Mouse (Mus musculus): ENCODE data around the gene Dph5. TPM values are rescaled to one million over a fixed set of nuclear protein-coding genes. Genes with fewer than 3 reads are reported as not detected.
"Not testable (repeated sequence)": the region's sequence is repeated elsewhere in the genome, so short reads cannot be mapped to it uniquely, and the experiment has no call there.

Gene Dph5
- total RNA-seq, 2 experiments from 2014 or later, result 6.5 to 6.6 TPM

GRCm38 (mm10) chr3:115892341-115892740 is 4.7 kb downstream of the Dph5 start:
- DNase-seq, result no peak

- no peak for DNase-seq
These were observed 5.5 kb downstream of the Dph5 start for GRCm38 (mm10) chr3:115893166-115893565.

GRCm38 (mm10) chr3:115898354-115898948 is 10.8 kb downstream of the Dph5 start:
- DNase-seq, result no peak

DNA sequence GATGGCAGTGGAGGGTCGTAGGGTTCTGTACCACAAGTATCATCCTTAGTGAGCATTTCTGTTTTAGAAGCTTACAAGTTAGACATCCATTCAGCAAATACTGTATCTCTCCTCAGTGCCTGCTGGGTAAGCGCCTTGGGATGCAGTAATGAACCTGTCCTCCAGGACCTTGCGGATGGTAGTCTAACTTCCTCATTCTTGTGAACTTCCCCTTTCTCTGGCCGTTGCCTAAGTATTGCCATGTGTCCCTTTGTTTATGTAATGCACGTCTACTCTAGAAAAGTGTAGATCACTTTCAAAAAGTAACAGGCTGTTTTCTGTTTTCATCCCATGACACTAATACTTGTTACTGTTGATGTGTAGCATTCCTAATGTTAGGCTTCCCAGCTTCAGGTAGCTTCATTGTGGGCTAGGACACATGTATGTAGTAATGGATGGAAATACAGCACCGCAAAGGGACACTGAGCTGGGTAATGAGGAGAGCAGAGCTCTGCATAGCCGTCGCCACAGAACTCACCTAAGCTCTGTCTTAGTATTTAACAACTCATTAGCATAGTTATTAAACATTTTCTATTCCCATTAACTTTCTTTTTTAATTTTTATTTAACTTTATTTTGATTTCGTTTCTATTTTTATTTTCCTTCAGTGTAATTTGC is 14.8 kb downstream of the Dph5 start:
- no peak for DNase-seq

DNA sequence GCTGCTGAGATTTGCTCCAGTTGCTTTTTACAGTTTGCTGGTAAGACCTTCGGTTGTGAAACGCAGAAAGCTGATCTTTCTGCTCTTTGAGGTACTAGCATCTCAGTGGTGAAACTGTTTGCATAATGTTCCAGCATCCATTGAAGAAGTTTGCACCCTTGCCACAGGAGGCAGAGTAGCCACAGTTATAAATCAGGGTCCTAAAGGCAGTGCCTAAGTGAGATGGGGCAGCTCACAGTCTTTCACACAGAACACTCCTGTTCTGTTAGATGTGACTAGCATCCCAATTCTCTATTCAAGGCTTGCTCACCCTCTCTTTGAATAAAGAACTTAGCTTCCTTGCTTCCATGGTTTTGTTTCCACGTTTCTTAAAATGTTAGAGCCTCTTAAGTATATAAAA is 17.4 kb downstream of the Dph5 start:
- no peak for DNase-seq

GRCm38 (mm10) chr3:115905567-115905966 is 17.9 kb downstream of the Dph5 start:
- DNase-seq, result no peak

DNA sequence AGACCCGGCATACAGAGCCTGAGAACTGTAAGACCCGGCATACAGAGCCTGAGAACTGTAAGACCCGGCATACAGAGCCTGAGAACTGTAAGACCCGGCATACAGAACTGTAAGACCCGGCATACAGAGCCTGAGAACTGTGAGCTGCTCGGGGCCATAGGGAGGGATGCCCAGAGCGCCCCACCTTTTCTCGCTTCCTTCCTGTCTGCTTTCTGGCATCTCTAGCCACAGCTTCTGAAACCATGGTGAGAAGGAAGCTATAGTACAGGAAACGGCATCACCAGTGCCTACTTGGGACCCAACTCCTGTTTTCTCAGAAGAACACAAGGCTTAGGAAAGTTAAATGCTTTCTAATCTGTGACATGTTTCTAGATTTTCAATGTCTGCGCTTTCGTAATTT is 19.8 kb downstream of the Dph5 start:
- DNase-seq, result not testable (repeated sequence)

GRCm38 (mm10) chr3:115924401-115925190 is 37.0 kb downstream of the Dph5 start:
- no peak for DNase-seq

DNA sequence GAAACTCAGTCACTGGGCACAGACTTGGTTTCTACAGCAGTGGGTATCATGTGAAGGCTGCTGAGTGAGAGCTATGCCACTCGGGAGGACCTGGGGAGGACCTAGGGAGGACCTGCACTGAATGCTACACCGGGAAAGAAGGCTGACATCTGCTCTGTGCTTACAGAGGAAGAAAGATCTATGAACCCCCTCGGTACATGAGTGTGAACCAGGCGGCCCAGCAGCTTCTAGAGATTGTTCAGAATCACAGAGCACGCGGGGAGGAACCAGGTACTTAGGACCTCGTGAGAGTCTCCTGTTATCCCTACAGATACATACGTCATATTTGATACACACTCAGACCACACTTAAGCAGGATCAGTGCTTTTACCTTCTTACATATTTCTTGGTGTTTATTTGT is 38.9 kb downstream of the Dph5 start:
- no peak for DNase-seq

DNA sequence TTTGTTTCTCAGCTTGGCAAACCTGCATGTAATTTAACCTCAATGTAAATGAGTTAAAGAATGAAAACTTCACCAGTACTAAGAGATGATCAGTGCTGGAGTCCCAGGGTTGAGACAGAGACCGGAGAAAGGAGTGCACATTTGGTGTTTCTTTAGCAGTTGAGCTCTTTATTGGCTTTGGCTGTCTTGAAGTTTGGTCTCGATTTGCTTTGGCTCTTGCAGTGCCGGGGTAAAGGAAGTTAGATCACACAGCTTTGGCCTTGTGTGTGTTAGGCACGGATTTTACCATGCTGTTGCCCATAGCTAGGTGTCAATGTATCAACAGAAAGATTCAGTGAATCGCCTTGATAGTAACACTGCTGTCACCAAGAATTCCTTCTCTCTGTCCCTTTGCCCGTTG is 44.1 kb downstream of the Dph5 start:
- no peak for DNase-seq

DNA sequence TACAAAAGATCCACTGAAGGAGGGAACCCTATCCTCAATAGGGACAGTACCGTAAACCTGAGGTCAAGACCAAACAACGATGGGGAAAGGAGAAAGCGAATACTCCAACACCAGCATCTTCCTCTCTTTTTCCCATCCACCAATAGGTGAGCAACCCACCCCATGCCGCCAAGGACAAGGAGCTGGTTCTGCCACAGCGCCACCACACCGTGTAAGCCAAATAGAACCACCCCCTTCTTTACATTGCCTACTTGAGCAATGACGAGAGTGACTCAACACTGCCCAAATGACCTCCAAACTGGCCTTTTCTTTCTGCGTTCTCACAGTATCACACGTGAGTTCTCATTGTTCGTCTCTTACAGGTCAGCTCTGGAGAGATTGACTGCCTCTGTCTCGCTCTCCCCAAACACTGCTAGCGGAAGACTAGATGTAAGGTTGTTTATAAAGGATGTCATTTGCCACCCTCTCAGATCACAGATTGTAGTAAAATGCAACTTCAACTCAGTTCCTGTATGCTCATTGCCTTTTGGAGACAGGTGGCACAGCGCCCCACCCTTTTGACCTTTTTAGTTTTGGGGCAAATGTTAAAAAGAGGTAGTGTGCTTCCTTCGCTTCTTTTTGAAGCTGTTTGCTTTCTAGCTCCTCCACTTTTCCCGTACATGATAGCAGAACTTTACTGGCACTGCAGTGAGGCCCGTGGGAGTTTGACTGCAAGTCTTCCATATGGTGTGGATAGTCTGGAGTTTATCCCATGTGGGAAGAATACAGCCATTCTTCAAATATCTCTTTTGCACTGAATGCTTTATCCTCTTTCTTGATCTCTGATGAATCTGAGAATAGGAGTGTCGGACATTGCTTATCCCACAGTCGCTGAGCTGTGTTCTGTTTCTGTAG is 45.9 kb downstream of the Dph5 start:
- no peak for DNase-seq

GRCm38 (mm10) chr3:115936734-115937599 is 49.3 kb downstream of the Dph5 start:
- no peak for DNase-seq

DNA sequence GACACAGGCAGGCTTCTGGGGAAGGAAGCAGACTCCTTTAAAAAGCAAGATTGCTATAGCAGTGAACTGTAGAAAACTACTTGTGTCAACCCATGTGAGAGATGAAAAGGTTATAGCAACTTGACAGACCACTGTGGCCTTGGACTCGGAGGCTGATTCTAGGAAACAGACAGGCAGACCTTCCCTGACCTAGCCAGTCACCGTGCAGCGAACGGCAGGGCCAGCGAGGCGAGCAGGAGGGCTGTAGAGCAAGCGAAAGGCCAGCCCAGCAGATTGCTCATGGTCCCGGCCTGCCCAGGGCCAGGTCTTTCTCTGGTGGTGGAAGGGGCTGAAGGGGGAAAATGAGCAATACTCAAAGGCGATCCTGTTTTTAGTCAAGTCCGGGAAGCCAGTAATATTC is 50.2 kb downstream of the Dph5 start:
- DNase-seq, result no peak

GRCm38 (mm10) chr3:115940510-115940909 is 52.9 kb downstream of the Dph5 start:
- no peak for DNase-seq

DNA sequence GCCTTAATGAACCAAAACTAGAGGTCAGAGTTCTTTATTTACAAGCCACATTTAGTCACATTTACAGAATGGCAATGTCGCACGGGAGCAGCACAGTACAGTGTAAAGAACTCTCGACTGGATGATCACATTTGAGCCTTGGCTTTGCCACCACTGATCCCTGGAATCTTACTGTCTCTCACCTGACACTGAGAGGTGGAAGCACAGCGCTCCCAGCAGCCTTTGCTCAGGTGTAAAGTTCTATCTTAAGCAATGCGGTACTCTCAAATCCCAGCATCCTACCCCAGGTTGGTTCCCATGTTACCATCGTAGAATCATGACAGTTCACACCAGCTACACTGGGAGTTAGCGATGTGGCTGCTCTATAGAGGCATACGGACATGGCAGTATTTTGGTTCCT is 53.8 kb downstream of the Dph5 start:
- no peak for DNase-seq

DNA sequence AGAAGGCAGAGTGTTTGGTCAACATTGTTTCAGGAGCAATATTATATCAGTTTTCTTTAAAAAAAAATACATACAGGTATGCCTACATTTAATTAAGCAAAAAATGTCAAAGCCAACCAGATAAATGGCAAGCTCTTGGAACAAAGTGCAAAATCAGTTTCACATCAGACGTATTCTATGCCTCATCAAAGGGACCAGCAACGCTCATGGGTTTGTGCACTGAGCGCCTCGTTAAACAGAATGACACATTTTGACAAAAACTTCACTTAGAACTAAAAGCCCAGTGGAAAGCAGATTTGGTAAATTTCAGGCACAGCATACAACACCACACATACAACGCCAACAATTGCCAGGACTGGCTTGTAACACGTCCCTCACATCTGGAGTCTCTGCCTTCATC is 56.7 kb downstream of the Dph5 start:
- no peak for DNase-seq

DNA sequence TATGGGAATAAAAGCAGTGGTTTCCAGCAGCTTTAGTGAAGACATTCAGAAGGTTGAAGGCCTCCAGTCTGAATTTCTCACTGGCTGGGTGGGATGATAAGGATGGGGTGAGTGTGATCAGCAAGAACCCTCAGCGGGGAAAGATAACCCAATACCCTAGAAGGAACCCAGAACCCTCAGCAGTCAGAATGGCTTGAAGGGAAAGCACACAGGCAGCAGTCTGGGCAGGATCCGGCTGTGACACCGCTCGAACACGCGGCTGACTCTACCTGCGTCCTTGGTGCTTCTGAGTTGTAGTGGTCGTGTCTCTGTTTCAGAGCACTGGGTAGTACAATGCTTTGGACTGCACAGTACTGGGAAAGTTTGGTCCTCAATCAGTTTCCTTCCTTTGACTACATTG is 58.6 kb downstream of the Dph5 start:
- no peak for DNase-seq

DNA sequence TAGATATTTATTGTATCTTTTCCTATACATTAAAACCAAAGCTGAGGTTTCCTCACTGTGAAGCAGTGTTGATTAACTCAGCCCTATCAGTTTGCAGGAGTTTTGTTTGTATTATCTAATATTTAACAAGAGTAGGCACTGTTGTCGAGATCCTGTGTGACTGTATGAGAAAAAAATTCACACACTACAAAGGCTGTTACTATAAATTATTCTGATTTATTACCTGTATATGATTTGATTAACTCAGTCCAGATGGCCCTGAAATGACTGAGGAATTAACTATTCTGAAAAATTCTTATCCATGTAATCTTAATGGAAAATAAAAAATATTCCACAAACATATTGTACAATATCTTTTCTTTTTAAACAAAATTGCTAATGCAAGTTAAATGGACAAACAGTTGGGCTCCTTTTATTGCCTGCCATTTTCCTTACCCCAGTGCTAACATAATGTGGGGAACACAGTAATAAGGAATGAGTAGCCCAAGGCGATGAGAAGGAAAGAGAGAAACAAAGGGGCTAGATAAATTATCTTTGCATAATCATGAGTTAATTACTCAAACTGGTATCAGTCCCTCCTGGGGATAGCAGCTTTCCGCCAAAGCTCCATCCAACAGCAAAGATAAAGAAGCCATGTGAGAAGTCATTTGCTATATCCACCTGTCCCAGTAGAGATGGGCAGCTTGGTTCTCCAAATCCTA is 61.7 kb downstream of the Dph5 start:
- no peak for DNase-seq

DNA sequence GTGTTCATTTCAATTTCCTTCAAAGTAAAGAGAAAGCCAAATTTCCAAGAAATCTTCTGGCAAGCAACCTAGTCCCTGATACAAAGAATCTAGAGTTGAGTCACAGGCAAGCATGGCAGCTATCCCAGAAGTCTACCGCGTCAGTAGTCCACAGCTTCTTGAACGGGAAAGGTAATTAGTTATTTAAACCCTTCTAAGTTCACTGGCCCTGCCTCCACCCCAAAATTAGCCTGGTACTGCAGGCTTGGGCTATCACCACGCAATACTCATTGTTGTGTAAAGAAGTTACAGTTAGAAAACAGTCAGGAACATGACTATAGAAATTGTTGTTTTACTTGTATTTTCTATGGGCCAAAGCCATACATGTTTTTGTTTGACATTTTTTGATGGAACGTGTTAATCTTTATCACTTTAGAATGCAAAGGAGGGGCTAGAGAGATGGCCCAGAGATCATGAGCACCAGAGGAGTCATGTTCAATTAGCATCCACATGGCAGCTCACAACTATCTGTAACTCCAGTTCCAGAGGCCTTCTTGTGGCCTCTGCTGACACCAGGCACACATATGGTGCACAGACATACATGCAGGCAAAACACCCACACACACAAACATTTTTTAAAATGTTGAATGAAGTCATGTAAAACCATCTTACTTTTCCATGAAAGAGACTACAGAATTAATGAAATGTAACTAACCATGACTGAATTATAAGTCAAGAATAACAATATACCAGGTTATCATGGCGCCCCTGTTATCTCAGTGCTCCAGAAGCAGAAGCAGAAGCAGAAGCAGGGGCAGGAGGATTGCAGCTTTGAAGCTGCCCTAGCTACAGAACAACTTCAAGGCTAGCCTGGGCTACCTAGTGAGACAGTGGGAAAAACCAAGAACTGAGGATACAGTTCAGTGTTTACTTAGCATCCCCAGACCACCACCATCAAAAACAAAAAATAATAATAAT is 62.6 kb downstream of the Dph5 start:
- no peak for DNase-seq

DNA sequence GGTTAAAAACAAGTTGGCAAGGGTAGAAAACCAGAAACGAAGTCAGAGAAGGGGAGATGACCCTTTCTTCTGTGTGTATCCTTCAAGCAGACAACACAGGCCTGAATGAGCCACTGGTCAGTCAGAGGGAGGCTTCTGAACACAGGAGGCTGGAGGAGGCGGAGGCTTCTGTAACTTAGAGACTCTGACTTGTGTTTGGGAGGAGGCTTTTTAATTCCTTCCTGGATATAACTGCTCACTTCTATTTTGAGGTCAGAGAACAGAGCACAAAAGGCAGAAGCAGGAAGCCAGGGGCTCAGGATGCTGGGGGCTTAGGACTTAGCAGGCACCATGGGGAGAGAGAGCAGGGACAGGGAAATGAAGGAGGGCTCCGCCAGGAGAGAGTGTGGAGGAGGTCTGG is 63.6 kb downstream of the Dph5 start:
- DNase-seq, result no peak
